Mouse (Mus musculus) layer of hippocampus, adult 18-20 months (tissue): ENCODE data around the gene Arhgap20. TPM values are rescaled to one million over a fixed set of nuclear protein-coding genes. Genes with fewer than 3 reads are reported as not detected.

Experiments used
- DNase-seq, 2 experiments: peaks; one replicate each; pipeline ENCODE4 v3.0.0; 2022; ENCODE audit warnings: low spot score in 2 of 2
- total RNA-seq, 2 experiments: library from RNA; stranded (reverse); gene quantifications; 2 replicates each; pipeline ENCODE4 v1.2.3; 2021

Arhgap20 gene
- total RNA-seq, 2 experiments from 2014 or later = 53.1 to 58.4 TPM

GRCm38 (mm10) chr9:51795206-51795605, 30.1 kb downstream of the Arhgap20 start:
- DNase-seq = no peak

- no peak for DNase-seq
Measured at GRCm38 (mm10) chr9:51798251-51798650, 33.1 kb downstream of the Arhgap20 start.

- DNase-seq = no peak
Measured at GRCm38 (mm10) chr9:51799156-51799555, 34.0 kb downstream of the Arhgap20 start.

- no peak for DNase-seq
Measured at GRCm38 (mm10) chr9:51807272-51807671, 42.1 kb downstream of the Arhgap20 start.

- DNase-seq = no peak
Measured at GRCm38 (mm10) chr9:51812931-51813330, 47.8 kb downstream of the Arhgap20 start.

GRCm38 (mm10) chr9:51824516-51824915, 59.4 kb downstream of the Arhgap20 start:
- DNase-seq = no peak

GRCm38 (mm10) chr9:51831596-51831995, 66.5 kb downstream of the Arhgap20 start:
- no peak for DNase-seq

GRCm38 (mm10) chr9:51832368-51832767, 67.2 kb downstream of the Arhgap20 start:
- no peak for DNase-seq

- DNase-seq = peak in 1 of 2 experiments; percentile 26
Measured at GRCm38 (mm10) chr9:51837716-51838115, 72.6 kb downstream of the Arhgap20 start.

- peak in 1 of 2 experiments; percentile 52 for DNase-seq
Measured at GRCm38 (mm10) chr9:51843216-51843615, 78.1 kb downstream of the Arhgap20 start.

GRCm38 (mm10) chr9:51845796-51846195, 80.7 kb downstream of the Arhgap20 start:
- DNase-seq = no peak

GRCm38 (mm10) chr9:51853772-51854171, 88.6 kb downstream of the Arhgap20 start:
- no peak for DNase-seq

- no peak for DNase-seq
Measured at GRCm38 (mm10) chr9:51864273-51864672, 99.1 kb downstream of the Arhgap20 start.

GRCm38 (mm10) chr9:51866634-51867033, 101.5 kb downstream of the Arhgap20 start:
- DNase-seq = no peak

- no peak for DNase-seq
Measured at GRCm38 (mm10) chr9:51869056-51869455, 103.9 kb downstream of the Arhgap20 start.

- DNase-seq = no peak
Measured at GRCm38 (mm10) chr9:51874348-51874747, 109.2 kb downstream of the Arhgap20 start.

- no peak for DNase-seq
Measured at GRCm38 (mm10) chr9:51875531-51875930, 110.4 kb downstream of the Arhgap20 start.

- peak in 1 of 2 experiments; percentile 36 for DNase-seq
Measured at GRCm38 (mm10) chr9:51881386-51881785, 116.2 kb downstream of the Arhgap20 start.

GRCm38 (mm10) chr9:51881881-51882280, 116.7 kb downstream of the Arhgap20 start:
- DNase-seq = no peak

GRCm38 (mm10) chr9:51883319-51883718, 118.2 kb downstream of the Arhgap20 start:
- DNase-seq = no peak

- DNase-seq = no peak
Measured at GRCm38 (mm10) chr9:51892921-51893320, 127.8 kb downstream of the Arhgap20 start.
